Mouse (Mus musculus): ENCODE measurements around the gene Auts2. TPM values are rescaled to one million over a fixed set of nuclear protein-coding genes. Genes with fewer than 3 reads are reported as not detected.

The Auts2 gene
- polyA plus RNA-seq, 1 experiment from 2014 or later: 1.6 TPM

DNA sequence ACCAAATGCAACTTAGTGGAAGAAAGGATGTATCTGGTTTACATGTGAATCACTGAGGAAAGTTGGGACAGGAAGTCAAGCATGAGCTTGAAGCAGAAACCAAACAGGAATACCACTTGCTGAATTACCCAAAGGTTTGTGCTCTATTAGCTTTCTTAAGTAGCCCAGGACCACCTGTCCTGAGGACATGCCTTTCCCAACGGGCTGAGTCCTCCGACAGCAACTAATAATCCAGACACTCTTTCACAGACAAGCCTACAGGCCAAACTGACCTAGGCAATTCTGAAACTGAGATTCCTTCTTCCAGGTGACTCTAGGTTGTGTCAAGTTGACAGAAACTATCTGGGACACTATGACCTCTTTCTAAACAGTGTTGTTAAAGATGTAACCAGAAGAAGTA is 44.2 kb downstream of the Auts2 start:
- no peaks in the 10 kb centered on the region for H3K9me3 ChIP-seq (replicated peaks)
- 59% methylated on average over 2 of the region's 2 CpGs for WGBS (ENCODE audit: insufficient replicate concordance)
- no peak overlapping the region for H3K4me3 ChIP-seq (replicated peaks)
- no peaks in the 10 kb centered on the region for H3K36me3 ChIP-seq (replicated peaks)
- no peak overlapping the region for H3K9ac ChIP-seq
- no peak overlapping the region for H3K4me2 ChIP-seq
- H3K27ac ChIP-seq (replicated peaks): no peak overlapping the region
- peaks cover 3% of the 10 kb centered on the region; the same call in 1 of the 2 replicates for H3K4me1 ChIP-seq (replicated peaks)
- no peak for ATAC-seq (ENCODE audit: insufficient read depth)
- no peaks in the 10 kb centered on the region for H3K27me3 ChIP-seq

DNA sequence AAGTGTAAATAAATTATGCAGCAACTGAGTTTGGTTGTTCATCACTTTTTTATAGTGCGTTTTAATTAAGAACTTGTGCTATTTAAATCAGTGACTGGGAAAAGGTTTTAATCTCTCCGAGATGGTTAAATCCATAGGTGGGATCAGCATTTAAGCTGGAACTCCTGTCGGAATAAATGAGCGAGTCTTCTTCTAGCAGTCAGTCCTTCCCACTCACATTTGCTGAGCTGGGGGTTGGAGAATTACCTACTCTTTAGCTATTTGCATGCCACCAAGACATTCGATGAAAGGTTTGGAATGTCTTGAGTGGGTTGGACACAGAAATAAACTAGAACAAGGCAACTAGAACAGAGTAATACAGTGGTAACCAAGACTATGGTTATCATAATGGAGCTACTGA is 45.1 kb downstream of the Auts2 start:
- H3K4me3 ChIP-seq (replicated peaks): no peak overlapping the region

DNA sequence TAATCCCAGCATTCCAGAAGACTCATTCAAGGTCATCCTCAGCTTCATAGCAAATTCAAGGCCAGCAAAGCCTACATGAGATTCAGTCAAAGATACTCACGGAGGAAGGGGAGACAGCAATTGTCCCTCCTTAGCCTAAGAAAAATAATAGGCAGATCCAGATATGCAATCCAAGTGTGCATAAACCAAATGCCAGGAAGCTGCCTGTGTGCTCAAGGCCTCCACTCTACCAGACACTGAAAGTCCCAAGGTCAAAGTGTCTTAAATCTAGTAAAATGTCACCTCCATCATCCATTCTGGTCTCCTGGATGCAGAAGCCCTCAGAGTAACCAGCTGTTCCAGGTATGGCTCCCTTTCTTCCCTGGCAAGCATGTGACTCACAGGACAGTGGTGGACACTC is 50.4 kb downstream of the Auts2 start:
- WGBS (ENCODE audit: insufficient replicate concordance): 53% methylated on average over 1 of the region's 1 CpGs
- H3K9ac ChIP-seq: no peak overlapping the region
- H3K4me3 ChIP-seq (replicated peaks): no peak overlapping the region
- no peaks in the 10 kb centered on the region for H3K27me3 ChIP-seq
- no peak overlapping the region for H3K27ac ChIP-seq (replicated peaks)
- H3K36me3 ChIP-seq (replicated peaks): no peaks in the 10 kb centered on the region
- ATAC-seq (ENCODE audit: insufficient read depth): no peak
- no peaks in the 10 kb centered on the region for H3K9me3 ChIP-seq (replicated peaks)
- no peak overlapping the region for H3K4me2 ChIP-seq
- H3K4me1 ChIP-seq (replicated peaks): peaks cover 10% of the 10 kb centered on the region; the same call in 1 of the 2 replicates

More for the DNA sequence above, 45.1 kb downstream of the Auts2 start:
- ATAC-seq (ENCODE audit: insufficient read depth): no peak
- WGBS (ENCODE audit: insufficient replicate concordance): 73% methylated on average over 5 of the region's 5 CpGs
- Histone ChIP-seq H3K27ac (replicated peaks) (no peak overlapping the region), H3K4me2 (no peak overlapping the region), H3K9ac (no peak overlapping the region), H3K27me3 (no peaks in the 10 kb centered on the region), H3K9me3 (replicated peaks) (no peaks in the 10 kb centered on the region), H3K36me3 (replicated peaks) (no peaks in the 10 kb centered on the region), H3K4me1 (replicated peaks) (peaks cover 3% of the 10 kb centered on the region; the same call in 1 of the 2 replicates)

- no peak overlapping the region for H3K4me2 ChIP-seq
- ATAC-seq (ENCODE audit: insufficient read depth): no peak
- H3K9ac ChIP-seq: no peak overlapping the region
- H3K27ac ChIP-seq (replicated peaks): no peak overlapping the region
- H3K4me3 ChIP-seq (replicated peaks): no peak overlapping the region
- H3K4me1 ChIP-seq (replicated peaks): peaks cover 10% of the 10 kb centered on the region; the same call in 1 of the 2 replicates
- H3K27me3 ChIP-seq: no peaks in the 10 kb centered on the region
- no peaks in the 10 kb centered on the region for H3K9me3 ChIP-seq (replicated peaks)
- no peaks in the 10 kb centered on the region for H3K36me3 ChIP-seq (replicated peaks)
Observed at GRCm38 (mm10) chr5:132492040-132492439, 51.1 kb downstream of the Auts2 start.

- ATAC-seq (ENCODE audit: insufficient read depth): no peak
- Histone ChIP-seq H3K4me3 (replicated peaks) (no peak overlapping the region), H3K27ac (replicated peaks) (no peak overlapping the region), H3K9me3 (replicated peaks) (no peaks in the 10 kb centered on the region), H3K9ac (no peak overlapping the region), H3K4me1 (replicated peaks) (peaks cover 10% of the 10 kb centered on the region; the same call in 1 of the 2 replicates), H3K27me3 (no peaks in the 10 kb centered on the region), H3K36me3 (replicated peaks) (no peaks in the 10 kb centered on the region), H3K4me2 (no peak overlapping the region)
- WGBS (ENCODE audit: insufficient replicate concordance): 68% methylated on average over 4 of the region's 4 CpGs
Observed at GRCm38 (mm10) chr5:132491508-132491907, 51.6 kb downstream of the Auts2 start.

GRCm38 (mm10) chr5:132490326-132490725 is 52.8 kb downstream of the Auts2 start:
- H3K4me1 ChIP-seq (replicated peaks): peaks cover 10% of the 10 kb centered on the region; the same call in 1 of the 2 replicates
- no peak overlapping the region for H3K4me3 ChIP-seq (replicated peaks)
- H3K9me3 ChIP-seq (replicated peaks): no peaks in the 10 kb centered on the region
- H3K27me3 ChIP-seq: no peaks in the 10 kb centered on the region
- no peak overlapping the region for H3K4me2 ChIP-seq
- H3K9ac ChIP-seq: no peak overlapping the region
- ATAC-seq (ENCODE audit: insufficient read depth): no peak
- WGBS (ENCODE audit: insufficient replicate concordance): 71% methylated on average over 1 of the region's 1 CpGs
- no peak overlapping the region for H3K27ac ChIP-seq (replicated peaks)
- no peaks in the 10 kb centered on the region for H3K36me3 ChIP-seq (replicated peaks)

- H3K4me3 ChIP-seq (replicated peaks): no peak overlapping the region
- ATAC-seq (ENCODE audit: insufficient read depth): no peak
- H3K9ac ChIP-seq: no peak overlapping the region
- H3K4me2 ChIP-seq: no peak overlapping the region
- 65% methylated on average over 7 of the region's 7 CpGs for WGBS (ENCODE audit: insufficient replicate concordance)
- H3K9me3 ChIP-seq (replicated peaks): no peaks in the 10 kb centered on the region
- no peaks in the 10 kb centered on the region for H3K27me3 ChIP-seq
- peaks cover 10% of the 10 kb centered on the region; the same call in 1 of the 2 replicates for H3K4me1 ChIP-seq (replicated peaks)
- no peaks in the 10 kb centered on the region for H3K36me3 ChIP-seq (replicated peaks)
- no peak overlapping the region for H3K27ac ChIP-seq (replicated peaks)
Observed at GRCm38 (mm10) chr5:132489736-132490313, 53.3 kb downstream of the Auts2 start.

- WGBS (ENCODE audit: insufficient replicate concordance): 49% methylated on average over 7 of the region's 7 CpGs
- H3K36me3 ChIP-seq (replicated peaks): no peaks in the 10 kb centered on the region
Observed at GRCm38 (mm10) chr5:132486831-132487230, 56.3 kb downstream of the Auts2 start.

GRCm38 (mm10) chr5:132485994-132486393 is 57.1 kb downstream of the Auts2 start:
- no peak for ATAC-seq (ENCODE audit: insufficient read depth)
- Histone ChIP-seq H3K4me3 (replicated peaks) (no peak overlapping the region), H3K9me3 (replicated peaks) (no peaks in the 10 kb centered on the region), H3K4me1 (replicated peaks) (peaks cover 9% of the 10 kb centered on the region; the same call in 1 of the 2 replicates), H3K27me3 (no peaks in the 10 kb centered on the region), H3K36me3 (replicated peaks) (no peaks in the 10 kb centered on the region), H3K4me2 (no peak overlapping the region), H3K9ac (no peak overlapping the region), H3K27ac (replicated peaks) (no peak overlapping the region)
- WGBS (ENCODE audit: insufficient replicate concordance): 52% methylated on average over 6 of the region's 6 CpGs

More at GRCm38 (mm10) chr5:132486831-132487230, 56.3 kb downstream of the Auts2 start:
- Histone ChIP-seq H3K4me1 (replicated peaks) (peaks cover 11% of the 10 kb centered on the region; the same call in 1 of the 2 replicates), H3K4me2 (no peak overlapping the region), H3K9ac (no peak overlapping the region), H3K27ac (replicated peaks) (no peak overlapping the region), H3K27me3 (no peaks in the 10 kb centered on the region), H3K4me3 (replicated peaks) (no peak overlapping the region), H3K9me3 (replicated peaks) (no peaks in the 10 kb centered on the region)
- no peak for ATAC-seq (ENCODE audit: insufficient read depth)

GRCm38 (mm10) chr5:132485448-132485847 is 57.7 kb downstream of the Auts2 start:
- no peaks in the 10 kb centered on the region for H3K27me3 ChIP-seq
- no peak overlapping the region for H3K9ac ChIP-seq
- H3K4me1 ChIP-seq (replicated peaks): peaks cover 9% of the 10 kb centered on the region; the same call in 1 of the 2 replicates
- no peaks in the 10 kb centered on the region for H3K9me3 ChIP-seq (replicated peaks)
- no peaks in the 10 kb centered on the region for H3K36me3 ChIP-seq (replicated peaks)
- H3K4me3 ChIP-seq (replicated peaks): no peak overlapping the region
- H3K27ac ChIP-seq (replicated peaks): no peak overlapping the region
- no peak for ATAC-seq (ENCODE audit: insufficient read depth)
- no peak overlapping the region for H3K4me2 ChIP-seq
- WGBS (ENCODE audit: insufficient replicate concordance): 61% methylated on average over 3 of the region's 3 CpGs

GRCm38 (mm10) chr5:132481476-132481875 is 61.7 kb downstream of the Auts2 start:
- no peak overlapping the region for H3K4me2 ChIP-seq
- no peak overlapping the region for H3K9ac ChIP-seq
- H3K4me1 ChIP-seq (replicated peaks): peaks cover 8% of the 10 kb centered on the region; the same call in 1 of the 2 replicates
- H3K4me3 ChIP-seq (replicated peaks): no peak overlapping the region
- H3K36me3 ChIP-seq (replicated peaks): no peaks in the 10 kb centered on the region
- ATAC-seq (ENCODE audit: insufficient read depth): no peak
- H3K27ac ChIP-seq (replicated peaks): no peak overlapping the region
- H3K27me3 ChIP-seq: no peaks in the 10 kb centered on the region
- WGBS (ENCODE audit: insufficient replicate concordance): 58% methylated on average over 3 of the region's 3 CpGs
- no peaks in the 10 kb centered on the region for H3K9me3 ChIP-seq (replicated peaks)

DNA sequence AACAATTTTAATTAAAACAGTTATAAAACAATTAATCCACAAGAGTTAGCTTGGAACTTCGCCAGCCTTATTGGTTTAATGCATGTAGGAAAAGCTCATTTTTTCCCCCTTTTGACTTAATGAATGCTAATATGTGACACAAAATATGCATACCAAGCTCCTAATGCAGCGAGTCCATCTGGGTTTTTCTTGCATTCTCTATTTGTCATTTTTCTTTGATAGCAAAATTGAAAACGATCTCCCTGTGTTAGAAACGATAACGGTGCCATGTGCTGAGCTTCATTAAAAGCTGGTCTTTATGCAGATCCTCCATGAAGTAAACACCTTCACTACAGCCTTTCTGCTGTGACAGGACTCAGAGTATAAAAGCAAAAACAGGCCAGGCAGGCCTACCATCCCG is 62.7 kb downstream of the Auts2 start:
- H3K4me1 ChIP-seq (replicated peaks): peaks cover 8% of the 10 kb centered on the region; the same call in 1 of the 2 replicates
- H3K27me3 ChIP-seq: no peaks in the 10 kb centered on the region
- WGBS (ENCODE audit: insufficient replicate concordance): 64% methylated on average over 6 of the region's 6 CpGs
- ATAC-seq (ENCODE audit: insufficient read depth): no peak
- H3K4me3 ChIP-seq (replicated peaks): no peak overlapping the region
- H3K36me3 ChIP-seq (replicated peaks): no peaks in the 10 kb centered on the region
- H3K4me2 ChIP-seq: no peak overlapping the region
- H3K9ac ChIP-seq: no peak overlapping the region
- no peaks in the 10 kb centered on the region for H3K9me3 ChIP-seq (replicated peaks)
- no peak overlapping the region for H3K27ac ChIP-seq (replicated peaks)

Measured in liver, embryonic 15.5 days (tissue).